Mouse (Mus musculus) CD8-positive naive resting alpha-beta T cell, adult 2 months (primary cell): ENCODE data around the gene Tmprss7.

ENCODE experiments used
- DNase-seq, 2 experiments: peaks; one replicate each; pipeline ENCODE4 v3.0.0; 2022; ENCODE audit warnings: low read depth in 2 of 2, low spot score in 2 of 2

Gene Tmprss7

GRCm38 (mm10) chr16:45686833-45687232 lies 6.6 kb downstream of the Tmprss7 start:
- no peak for DNase-seq

DNA sequence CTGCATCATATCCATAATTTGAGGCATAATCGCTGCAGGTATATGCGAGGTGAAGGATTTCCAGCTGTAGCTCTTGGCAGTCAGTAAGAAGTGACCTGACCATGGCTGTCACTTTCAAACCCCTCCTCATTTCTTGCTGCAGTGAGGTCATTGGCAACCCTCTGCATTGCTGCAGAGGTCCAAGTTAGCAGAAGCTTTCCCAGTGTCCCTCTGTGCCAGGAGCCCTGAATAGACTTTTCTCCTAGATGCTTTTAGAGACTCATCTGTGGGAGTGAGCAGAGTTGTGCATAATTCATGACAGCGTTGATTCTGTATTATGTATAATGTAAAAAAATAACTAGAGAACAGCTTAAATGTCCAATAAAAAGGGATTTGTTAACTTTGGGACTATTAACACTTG lies 8.2 kb downstream of the Tmprss7 start:
- no peak for DNase-seq

GRCm38 (mm10) chr16:45684815-45685214 lies 8.6 kb downstream of the Tmprss7 start:
- peak; percentile 3 to 8 for DNase-seq

DNA sequence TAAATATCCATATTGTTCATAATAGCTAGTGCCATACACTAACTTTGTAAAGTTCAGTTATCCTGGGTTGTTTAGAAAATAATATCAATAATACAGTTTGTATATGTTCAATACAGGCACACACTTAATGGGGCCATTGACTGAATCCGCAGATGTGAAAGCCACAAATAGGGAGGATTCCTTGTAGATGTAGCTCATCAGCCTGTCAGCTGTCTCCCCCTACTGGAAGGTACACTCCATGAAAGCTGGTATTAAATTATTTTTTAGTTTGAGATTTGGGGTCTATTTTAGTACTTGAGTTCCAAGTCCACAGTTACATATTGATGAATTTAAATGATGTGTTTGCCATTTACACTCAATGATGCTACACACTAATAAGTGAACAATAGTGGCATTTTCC lies 17.0 kb downstream of the Tmprss7 start:
- DNase-seq: no peak

DNA sequence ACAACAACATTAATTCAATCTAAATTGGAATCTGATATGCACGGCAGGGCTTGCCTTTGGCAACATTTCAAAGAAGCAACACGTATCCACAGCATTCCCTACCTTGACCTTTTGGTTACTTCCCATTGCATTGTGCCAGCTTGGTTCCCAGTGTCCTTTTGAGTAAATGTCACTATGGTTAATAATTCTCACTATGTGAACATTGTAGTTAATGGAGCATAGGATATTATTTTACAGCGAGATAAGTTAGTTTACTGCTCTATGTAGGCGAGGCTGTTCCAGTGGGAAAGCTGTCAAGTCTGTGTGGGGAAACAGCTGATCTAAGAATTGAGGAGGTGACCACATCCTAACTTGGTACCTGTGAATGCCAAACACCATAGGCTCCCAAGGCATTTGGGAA lies 23.5 kb downstream of the Tmprss7 start:
- DNase-seq: no peak

DNA sequence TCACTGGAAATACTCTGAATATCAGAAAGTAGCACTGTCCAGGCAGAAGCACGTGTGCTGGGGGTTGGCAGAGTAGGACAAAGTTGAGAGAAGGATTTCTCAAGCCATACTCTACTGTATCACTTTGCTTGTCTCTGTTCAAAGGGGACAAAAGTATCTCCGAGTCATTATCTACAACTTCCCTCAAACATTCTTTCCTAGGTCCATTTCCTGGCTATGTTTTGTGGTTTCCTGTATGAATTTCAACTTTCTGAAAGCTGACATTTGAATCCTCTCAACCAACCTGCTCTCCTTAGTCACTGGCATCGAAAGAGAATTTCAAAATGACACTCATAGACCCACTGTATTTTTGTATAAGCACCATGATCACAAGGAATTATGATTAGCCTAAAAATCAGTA lies 25.3 kb downstream of the Tmprss7 start:
- DNase-seq: no peak

DNA sequence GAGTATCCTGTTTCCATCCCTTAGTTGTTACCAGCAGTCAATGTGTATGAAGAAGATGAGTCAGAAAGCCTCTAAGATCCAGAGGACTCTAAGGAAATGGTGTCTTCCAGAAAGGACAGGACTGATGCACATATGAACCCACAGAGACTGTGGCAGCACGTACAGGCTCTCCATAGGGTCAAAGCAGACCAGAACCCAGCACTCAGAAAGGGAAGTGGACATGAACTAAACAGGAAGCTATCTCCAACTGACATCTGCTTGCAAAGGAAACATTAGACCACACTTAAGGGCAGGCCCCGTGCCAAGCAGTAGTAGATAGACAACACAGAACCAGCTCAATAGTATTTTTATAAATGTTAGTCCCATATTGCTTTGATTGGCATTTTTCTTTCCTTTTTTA lies 27.3 kb downstream of the Tmprss7 start:
- no peak for DNase-seq

DNA sequence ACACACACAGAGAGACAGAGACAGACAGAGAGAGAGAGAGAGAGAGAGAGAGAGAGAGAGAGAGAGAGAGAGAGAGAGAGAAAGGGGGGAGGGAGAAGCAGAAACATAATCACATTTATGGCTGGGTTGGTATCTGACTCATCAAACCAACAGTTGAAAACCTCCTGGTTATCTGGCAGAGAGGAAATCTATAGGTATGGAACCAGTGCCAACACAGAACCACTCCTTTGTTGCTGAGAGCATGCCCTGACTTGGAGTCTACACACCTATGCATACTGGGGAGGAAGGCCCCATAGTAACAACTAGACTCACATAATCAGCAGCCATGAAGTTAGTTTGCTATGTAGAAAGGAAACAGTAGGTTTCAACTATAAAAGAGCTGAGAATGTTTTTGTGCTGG lies 31.1 kb downstream of the Tmprss7 start:
- no peak for DNase-seq

GRCm38 (mm10) chr16:45659596-45659995 lies 33.9 kb downstream of the Tmprss7 start:
- no peak for DNase-seq

- no peak for DNase-seq
These were observed 35.2 kb downstream of the Tmprss7 start for GRCm38 (mm10) chr16:45658248-45658647.

- no peak for DNase-seq
These were observed 35.8 kb downstream of the Tmprss7 start for GRCm38 (mm10) chr16:45657574-45658159.

GRCm38 (mm10) chr16:45654465-45654864 lies 39.0 kb downstream of the Tmprss7 start:
- no peak for DNase-seq

DNA sequence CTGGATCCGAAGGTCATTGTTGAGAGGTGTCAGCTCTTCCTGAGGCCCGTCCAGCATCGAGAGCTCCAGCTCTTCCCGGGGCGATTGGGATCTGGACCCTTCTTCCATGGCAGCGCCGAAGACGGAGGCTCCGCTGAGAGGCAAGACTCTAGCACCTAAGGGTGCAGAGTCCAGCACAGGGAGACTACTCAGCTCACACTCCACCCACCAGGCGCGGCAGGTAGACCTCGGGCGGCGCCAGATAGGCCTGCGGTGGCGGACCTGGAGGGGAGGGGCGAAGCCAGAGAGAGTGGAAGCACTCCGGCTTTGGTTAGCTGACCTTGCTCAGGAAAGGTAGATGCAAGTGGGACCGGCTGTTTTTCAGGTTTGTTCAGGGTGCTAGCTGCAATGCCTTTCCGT lies 39.5 kb downstream of the Tmprss7 start, which contains the start of gene BC016579:
Gene BC016579, minus strand, starts transcription at position 135 of the 399 bp plus-strand sequence.
- DNase-seq: no peak

- no peak for DNase-seq
These were observed 40.2 kb downstream of the Tmprss7 start for GRCm38 (mm10) chr16:45653009-45653933.

DNA sequence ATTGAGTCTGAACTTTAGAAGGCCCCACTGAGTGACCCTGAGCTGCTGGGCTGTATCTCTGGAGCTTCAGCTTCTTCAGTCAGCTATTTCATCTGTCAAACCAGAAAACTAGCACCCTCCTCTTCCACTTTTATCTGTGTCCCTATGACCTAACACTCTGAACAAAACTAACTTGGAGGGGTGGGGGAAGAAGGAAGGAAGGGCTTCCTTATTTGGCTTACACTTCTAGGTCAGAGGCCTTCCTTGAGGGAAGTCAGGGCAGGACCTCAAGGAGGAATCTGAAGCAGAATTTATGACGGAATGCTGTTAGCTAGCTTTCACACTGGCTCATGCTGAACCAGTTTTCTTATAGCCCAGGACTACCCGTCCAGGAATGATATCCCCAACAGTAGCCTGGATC lies 42.0 kb downstream of the Tmprss7 start:
- DNase-seq: no peak

GRCm38 (mm10) chr16:45644380-45644779 lies 49.1 kb downstream of the Tmprss7 start:
- no peak for DNase-seq

- no peak for DNase-seq
These were observed 49.5 kb downstream of the Tmprss7 start for GRCm38 (mm10) chr16:45643944-45644343.

- no peak for DNase-seq
These were observed 52.2 kb downstream of the Tmprss7 start for GRCm38 (mm10) chr16:45641301-45641700.

DNA sequence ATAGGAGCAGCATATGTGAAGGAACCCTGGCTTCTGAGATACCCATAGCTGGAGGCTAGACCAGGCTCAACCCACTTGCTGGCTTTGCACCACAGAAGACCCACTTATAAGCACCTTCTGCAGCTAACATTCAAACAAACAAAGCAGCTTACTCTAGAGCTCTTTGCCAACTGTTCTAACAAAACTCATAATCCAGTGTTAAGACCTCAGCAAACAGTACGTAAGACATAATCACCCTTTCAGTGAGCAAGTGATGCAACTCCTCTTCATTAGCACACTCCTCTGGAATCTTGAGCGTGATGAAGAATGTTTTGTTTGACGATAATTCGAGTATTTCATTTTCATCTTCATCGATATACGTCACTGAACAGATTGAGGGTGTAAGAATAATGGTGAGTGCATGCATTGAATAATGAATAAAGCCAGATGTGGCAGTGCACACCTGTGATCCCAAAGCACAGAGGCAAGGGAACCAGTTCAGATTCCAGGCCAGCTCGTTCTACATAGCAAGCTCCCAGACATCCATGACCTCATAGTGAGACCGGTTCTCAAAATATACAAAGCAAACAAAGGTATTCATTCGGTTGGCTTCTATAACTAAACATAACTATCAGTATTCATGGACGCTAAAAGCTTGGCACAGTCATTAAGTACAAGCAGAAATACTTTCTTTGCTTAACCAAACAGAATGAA lies 53.2 kb downstream of the Tmprss7 start:
- no peak for DNase-seq

- DNase-seq: no peak
These were observed 57.6 kb downstream of the Tmprss7 start for GRCm38 (mm10) chr16:45635826-45636225.

DNA sequence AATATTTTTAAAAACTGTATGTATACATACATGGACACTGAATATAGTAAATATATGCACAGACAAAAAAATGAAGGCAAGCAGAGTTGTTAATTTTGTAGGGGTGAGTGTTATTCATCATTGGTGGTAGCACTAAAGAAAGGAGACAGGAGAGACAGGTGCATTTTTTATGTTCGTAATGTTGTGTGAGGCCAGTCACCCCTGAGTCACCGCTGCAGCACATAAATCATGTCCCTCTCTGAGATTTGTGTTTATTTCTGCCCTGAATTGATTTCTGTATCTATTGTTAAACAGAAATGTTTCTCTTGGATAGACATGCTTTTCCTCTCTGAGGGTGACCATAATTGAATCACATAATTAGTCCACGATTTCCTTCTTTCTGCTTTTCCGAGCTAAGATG lies 61.0 kb downstream of the Tmprss7 start:
- no peak for DNase-seq
